Mouse (Mus musculus) kidney, embryonic 14.5 days (tissue): ENCODE data around the gene Synpr. TPM values are rescaled to one million over a fixed set of nuclear protein-coding genes. Genes with fewer than 3 reads are reported as not detected.
A peak's percentile ranks its signal among the peaks of the same experiment; 100 is the strongest.

ENCODE experiments used
- ATAC-seq: fragments of 200-750 bp; cut with Nextera tagmentation; 2 replicates; pipeline ENCODE4 v1.8.0; 2017; ENCODE audit warnings: moderate number of reproducible peaks, mild to moderate bottlenecking, moderate TSS enrichment, moderate library complexity; ENCODE audit not compliant: low FRiP score, low TSS enrichment
- H3K27ac ChIP-seq: fragments of 300-500 bp; sonication (generic); 2 replicates; pipeline ENCODE4 v1.5.1; 2014; ENCODE audit warnings: low read depth, mild to moderate bottlenecking, low read length, moderate library complexity, mixed read lengths
- H3K27me3 ChIP-seq: fragments of 300-500 bp; sonication (generic); 2 replicates; pipeline ENCODE4 v1.6.1; 2014; ENCODE audit warnings: mild to moderate bottlenecking, low read length; ENCODE audit not compliant: control insufficient read depth, insufficient read depth
- H3K36me3 ChIP-seq: fragments of 300-500 bp; sonication (generic); 2 replicates; pipeline ENCODE4 v1.6.1; 2014; ENCODE audit warnings: low read length, mixed read lengths; ENCODE audit not compliant: control insufficient read depth, insufficient read depth
- H3K4me1 ChIP-seq: fragments of 300-500 bp; sonication (generic); 2 replicates; pipeline ENCODE4 v1.6.1; 2014; ENCODE audit warnings: low read length, mixed read lengths; ENCODE audit not compliant: control insufficient read depth, insufficient read depth
- H3K4me2 ChIP-seq: fragments of 300-500 bp; sonication (generic); replicated peaks from 2 replicates; pipeline ENCODE4 v1.6.1; 2014; ENCODE audit warnings: low read depth, mild to moderate bottlenecking, low read length
- H3K4me3 ChIP-seq: fragments of 300-500 bp; sonication (generic); 2 replicates; pipeline ENCODE4 v1.5.1; 2014; ENCODE audit warnings: mild to moderate bottlenecking, low read length
- H3K9ac ChIP-seq: fragments of 300-500 bp; sonication (generic); 2 replicates; pipeline ENCODE4 v1.6.1; 2014; ENCODE audit warnings: low read depth, mild to moderate bottlenecking, low read length, moderate library complexity
- H3K9me3 ChIP-seq: fragments of 300-500 bp; sonication (generic); 2 replicates; pipeline ENCODE4 v1.6.1; 2016; ENCODE audit warnings: low read length; ENCODE audit not compliant: control insufficient read depth
- WGBS: fragments of 180-500 bp; shearing (Covaris S2); extraction: QIAGEN DNeasy Blood & Tissue Kit; methylation state at CpG from one replicate; pipeline ENCODE4 v1.1.7; 2014; 5-methylcytosine and 5-hydroxymethylcytosine counted together
- polyA plus RNA-seq: library from polyadenylated mRNA; unstranded; fragments of >200 nt; fragmentation: Nextera tagmentation; extraction: Ambion mirVana; gene quantifications from 2 replicates; pipeline ENCODE4 v1.2.1, GENCODE M21; 2014

The Synpr gene
- polyA plus RNA-seq, 1 experiment from 2014 or later, result 2.0 TPM

DNA sequence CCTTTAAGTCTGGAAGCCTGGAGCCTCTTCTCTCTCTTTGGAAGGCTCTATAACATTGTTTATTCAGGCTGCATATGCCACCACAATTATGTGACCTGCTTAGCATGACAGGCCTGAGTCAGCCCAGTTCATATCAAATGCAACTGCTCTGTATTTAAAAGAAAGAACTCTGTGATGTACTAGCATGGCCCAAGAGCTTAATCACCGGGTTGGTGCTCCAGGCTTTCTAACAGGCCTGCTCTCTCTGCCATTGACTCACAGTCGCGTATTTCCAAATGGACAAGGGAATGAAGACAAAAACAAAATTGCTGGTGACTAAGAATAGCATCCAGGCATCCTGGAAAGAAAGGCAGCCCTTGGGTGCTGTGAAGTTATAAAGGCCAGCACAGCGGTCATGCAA, 56.1 kb downstream of the Synpr start:
- ATAC-seq, result no peak
- no peak overlapping the region for H3K4me2 ChIP-seq
- H3K9me3 ChIP-seq, result no peaks in the 10 kb centered on the region
- no peak overlapping the region for H3K4me3 ChIP-seq
- no peak overlapping the region for H3K27ac ChIP-seq
- no peaks in the 10 kb centered on the region for H3K4me1 ChIP-seq
- 86% methylated on average over 4 of the region's 4 CpGs for WGBS
- no peaks in the 10 kb centered on the region for H3K36me3 ChIP-seq
- H3K9ac ChIP-seq, result no peak overlapping the region
- no peaks in the 10 kb centered on the region for H3K27me3 ChIP-seq

DNA sequence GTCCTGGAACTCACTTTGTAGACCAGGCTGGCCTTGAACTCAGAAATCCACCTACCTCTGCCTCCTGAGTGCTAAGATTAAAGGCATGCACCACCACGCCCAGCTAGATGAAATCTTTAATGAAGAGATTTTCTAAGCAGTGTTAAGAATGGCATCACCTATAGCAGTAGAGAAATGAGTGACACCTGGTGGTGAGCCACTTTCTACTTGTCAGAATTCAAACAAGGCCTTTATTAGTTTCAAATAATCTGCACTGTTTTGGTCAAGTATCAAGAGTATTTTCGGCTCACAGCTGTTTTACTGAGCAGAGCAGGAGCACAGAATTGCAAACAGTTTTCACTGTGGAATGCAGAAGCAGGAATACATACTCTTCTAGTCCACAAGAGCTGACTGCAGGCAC, 59.7 kb downstream of the Synpr start:
- Histone ChIP-seq H3K4me2 (no peak overlapping the region), H3K4me3 (no peak overlapping the region), H3K36me3 (no peaks in the 10 kb centered on the region), H3K27ac (no peak overlapping the region), H3K4me1 (no peaks in the 10 kb centered on the region), H3K9ac (no peak overlapping the region), H3K9me3 (no peaks in the 10 kb centered on the region), H3K27me3 (no peaks in the 10 kb centered on the region)
- WGBS, result 86% methylated on average over 2 of the region's 2 CpGs
- no peak for ATAC-seq

- H3K4me2 ChIP-seq, result no peak overlapping the region
- no peak overlapping the region for H3K4me3 ChIP-seq
- no peaks in the 10 kb centered on the region for H3K36me3 ChIP-seq
- no peak overlapping the region for H3K27ac ChIP-seq
- 50% methylated on average over 4 of the region's 4 CpGs for WGBS
- H3K27me3 ChIP-seq, result no peaks in the 10 kb centered on the region
- H3K9me3 ChIP-seq, result no peaks in the 10 kb centered on the region
- H3K9ac ChIP-seq, result no peak overlapping the region
- no peak for ATAC-seq
- no peaks in the 10 kb centered on the region for H3K4me1 ChIP-seq
Measured at GRCm38 (mm10) chr14:13349170-13349865, 64.7 kb downstream of the Synpr start.

DNA sequence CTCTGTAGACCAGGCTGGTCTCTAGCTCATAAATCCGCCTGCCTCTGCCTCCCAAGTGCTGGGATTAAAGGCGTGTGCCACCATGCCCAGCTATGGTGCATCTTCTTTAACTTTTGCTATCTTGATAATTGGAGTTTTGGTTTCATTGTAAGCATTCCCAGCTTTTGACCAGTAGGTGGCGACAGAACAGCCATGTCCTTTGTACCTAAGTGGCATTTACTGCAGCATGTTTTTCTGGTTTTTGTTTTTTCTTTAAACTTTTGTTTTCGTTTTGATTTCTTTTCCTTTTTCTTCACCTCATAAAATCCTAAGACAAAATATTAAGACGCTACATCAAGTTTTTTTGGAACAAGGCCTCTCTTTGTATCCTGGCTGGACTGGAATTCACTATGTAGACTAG, 69.6 kb downstream of the Synpr start:
- Histone ChIP-seq H3K9ac (no peak overlapping the region), H3K27ac (no peak overlapping the region), H3K4me3 (no peak overlapping the region), H3K36me3 (no peaks in the 10 kb centered on the region), H3K27me3 (no peaks in the 10 kb centered on the region), H3K4me2 (no peak overlapping the region), H3K4me1 (no peaks in the 10 kb centered on the region), H3K9me3 (no peaks in the 10 kb centered on the region)
- ATAC-seq, result 0 out of 2 replicates have a peak, but pooled peaks have one; percentile 40
- WGBS, result 31% methylated on average over 5 of the region's 5 CpGs

DNA sequence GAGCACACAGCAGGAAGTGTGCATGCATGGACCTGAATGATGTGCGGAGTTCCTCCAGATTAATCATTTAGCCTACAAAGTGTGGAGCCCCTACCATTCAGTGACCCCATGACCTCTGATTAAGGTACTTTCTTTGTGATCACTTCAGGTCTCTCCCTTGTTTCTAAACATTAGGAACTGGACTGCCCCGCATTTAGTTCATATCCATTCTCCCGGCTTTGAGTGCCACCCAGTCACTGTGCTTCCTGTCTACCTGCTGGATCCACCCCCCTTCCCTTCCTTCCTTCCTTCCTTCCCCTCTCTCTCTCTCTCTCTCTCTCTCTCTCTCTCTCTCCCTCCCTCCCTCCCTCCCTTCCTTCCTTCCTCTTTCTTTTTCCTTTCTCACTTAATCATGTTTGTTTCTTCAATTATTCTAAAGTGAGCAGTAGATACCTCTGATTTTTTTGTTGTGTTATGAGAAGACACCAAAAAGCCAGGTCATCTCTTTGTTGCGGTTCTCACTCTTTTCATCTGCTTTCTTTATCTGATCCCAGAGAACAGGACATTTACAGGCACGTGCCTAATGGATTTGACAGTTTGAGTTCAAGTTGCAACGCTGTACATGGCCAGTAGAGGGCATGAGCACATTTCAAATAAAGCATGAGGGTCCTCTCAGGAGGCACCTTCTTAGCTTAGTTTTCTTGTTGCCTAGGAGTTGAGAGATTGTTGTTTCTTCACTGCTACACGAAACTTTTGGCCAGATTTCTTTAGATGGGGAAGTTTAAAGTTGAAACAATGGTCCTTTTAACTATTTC, 71.2 kb downstream of the Synpr start:
- Histone ChIP-seq H3K4me3 (no peak overlapping the region), H3K36me3 (no peaks in the 10 kb centered on the region), H3K27ac (no peak overlapping the region), H3K9ac (no peak overlapping the region), H3K4me1 (no peaks in the 10 kb centered on the region), H3K4me2 (no peak overlapping the region), H3K9me3 (no peaks in the 10 kb centered on the region), H3K27me3 (no peaks in the 10 kb centered on the region)
- 23% methylated on average over 7 of the region's 7 CpGs for WGBS
- ATAC-seq, result peak; percentile 76; the same call in 1 of the 2 replicates

DNA sequence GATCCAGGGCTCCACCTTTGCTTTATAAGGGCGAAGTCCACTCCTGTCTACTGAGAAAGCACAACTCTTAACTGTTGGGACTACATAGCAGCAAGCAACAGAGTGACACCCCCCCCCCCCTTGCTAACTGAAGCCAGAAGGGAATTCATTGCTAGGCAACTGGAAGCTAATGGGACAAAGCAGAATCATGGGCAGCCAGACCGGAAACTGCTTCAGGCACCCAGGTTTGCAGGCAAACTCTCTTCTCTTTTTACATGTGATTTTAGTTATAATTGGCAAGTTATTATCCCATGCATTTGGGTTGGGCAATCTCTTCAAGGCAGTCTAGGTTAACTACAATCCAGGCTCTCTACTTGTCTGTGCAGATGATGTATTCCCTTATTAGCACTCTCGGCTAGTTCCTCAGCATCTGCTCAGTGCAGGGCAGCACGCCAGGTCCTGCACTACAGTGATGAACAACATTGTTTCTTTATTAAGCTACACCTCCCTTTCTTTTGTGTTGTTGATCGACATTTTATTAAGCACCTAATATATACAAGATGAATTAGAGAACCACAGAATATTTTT, 72.6 kb downstream of the Synpr start:
- Histone ChIP-seq H3K9ac (no peak overlapping the region), H3K9me3 (no peaks in the 10 kb centered on the region), H3K4me2 (no peak overlapping the region), H3K4me1 (no peaks in the 10 kb centered on the region), H3K36me3 (no peaks in the 10 kb centered on the region), H3K4me3 (no peak overlapping the region), H3K27me3 (no peaks in the 10 kb centered on the region), H3K27ac (no peak overlapping the region)
- 82% methylated on average over 5 of the region's 5 CpGs for WGBS
- no peak for ATAC-seq

GRCm38 (mm10) chr14:13358037-13358436, 73.5 kb downstream of the Synpr start:
- WGBS, result 79% methylated on average over 2 of the region's 2 CpGs
- H3K4me3 ChIP-seq, result no peak overlapping the region
- no peak overlapping the region for H3K4me2 ChIP-seq
- no peak overlapping the region for H3K9ac ChIP-seq
- no peak for ATAC-seq
- no peaks in the 10 kb centered on the region for H3K4me1 ChIP-seq
- H3K27me3 ChIP-seq, result no peaks in the 10 kb centered on the region
- H3K9me3 ChIP-seq, result no peaks in the 10 kb centered on the region
- no peaks in the 10 kb centered on the region for H3K36me3 ChIP-seq
- H3K27ac ChIP-seq, result no peak overlapping the region

- Histone ChIP-seq H3K9ac (no peak overlapping the region), H3K36me3 (no peaks in the 10 kb centered on the region), H3K27me3 (no peaks in the 10 kb centered on the region), H3K4me3 (no peak overlapping the region), H3K4me2 (no peak overlapping the region), H3K4me1 (no peaks in the 10 kb centered on the region), H3K27ac (no peak overlapping the region), H3K9me3 (no peaks in the 10 kb centered on the region)
- ATAC-seq, result no peak
Measured at GRCm38 (mm10) chr14:13361184-13361583, 76.6 kb downstream of the Synpr start.

- Histone ChIP-seq H3K9me3 (no peaks in the 10 kb centered on the region), H3K4me1 (no peaks in the 10 kb centered on the region), H3K9ac (no peak overlapping the region), H3K27me3 (no peaks in the 10 kb centered on the region), H3K4me3 (no peak overlapping the region), H3K4me2 (no peak overlapping the region), H3K27ac (no peak overlapping the region), H3K36me3 (no peaks in the 10 kb centered on the region)
- 91% methylated on average over 3 of the region's 3 CpGs for WGBS
- ATAC-seq, result no peak
Measured at GRCm38 (mm10) chr14:13361642-13362041, 77.1 kb downstream of the Synpr start.
